8 mouse cellular contexts compared by ENCODE assay signal in the genomic region with DNA sequence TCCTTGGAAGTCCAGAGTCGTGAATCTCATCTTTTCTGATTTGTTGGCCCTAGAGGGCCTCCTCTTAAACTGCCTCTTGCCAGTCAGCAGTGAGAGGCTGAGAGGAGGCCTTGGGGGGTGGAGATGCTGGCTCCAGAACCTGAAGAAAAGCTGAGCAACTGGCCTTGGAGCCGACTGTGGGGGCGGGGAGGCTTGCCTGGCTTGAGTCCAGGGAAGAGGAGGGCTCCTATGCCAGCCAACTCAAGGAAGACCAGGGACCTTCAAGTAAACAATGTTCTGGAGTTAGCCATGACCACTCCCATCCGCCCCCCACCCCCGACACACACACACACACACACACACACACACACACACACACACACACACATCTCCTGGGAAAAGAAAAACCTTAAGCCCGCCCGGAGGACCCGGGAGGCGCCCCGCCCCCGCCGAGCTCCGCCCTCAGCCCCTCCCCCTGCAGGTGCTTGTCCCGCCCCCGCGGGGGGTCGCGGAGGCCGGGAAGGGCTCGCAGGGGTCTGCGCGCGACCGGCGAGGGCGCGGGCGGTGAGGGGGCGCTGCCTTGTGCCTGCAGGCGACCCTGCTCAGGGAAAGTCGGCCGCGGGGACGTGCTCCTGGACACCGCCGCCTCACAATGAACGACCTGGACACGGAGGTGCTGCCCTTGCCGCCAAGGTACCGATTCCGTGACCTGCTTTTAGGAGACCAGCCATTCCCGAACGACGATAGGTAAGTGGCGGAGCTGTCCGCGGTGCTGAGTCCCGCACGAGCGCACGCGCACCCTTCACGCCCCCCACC. TPM values are rescaled to one million over a fixed set of nuclear protein-coding genes. Genes with fewer than 3 reads are reported as not detected.
A peak's percentile ranks its signal among the peaks of the same experiment; 100 is the strongest.
DNase-seq lines count a peak whose midpoint lies in the region; ATAC-seq lines count a peak whose summit lies in the region.

Gene Kcnt1 (plus strand): TSS at position 398 of the 795 bp plus-strand sequence.

- peaks cover 46% of the 10 kb centered on the region for H3K27me3 ChIP-seq in heart, embryonic 16.5 days (ENCODE audit: control insufficient read depth, insufficient read depth, low read length)
- H3K27me3 ChIP-seq in lung, embryonic 15.5 days: peaks cover 29% of the 10 kb centered on the region

- H3K4me2 ChIP-seq in heart, embryonic 16.5 days (ENCODE audit: low read depth, low read length): peak within 1 kb of the TSS; percentile 73
- peak within 1 kb of the TSS; percentile 95 for H3K4me2 ChIP-seq in lung, embryonic 15.5 days

- H3K9ac ChIP-seq in heart, embryonic 16.5 days (ENCODE audit: low read length): no peak within 1 kb of the TSS
- H3K9ac ChIP-seq in lung, embryonic 15.5 days: no peak within 1 kb of the TSS

- peak; percentile 83 for DNase-seq in ovary, adult 18-20 months (ENCODE audit: low spot score)
- no peak for DNase-seq in ovary, postnatal 10 days (ENCODE audit: low spot score)
- DNase-seq in cerebellum, postnatal 36 days: peak; percentile 63 to 67
- DNase-seq in kidney, postnatal 25 days: peak; percentile 60 to 66
- DNase-seq in retina, postnatal 1 day: peak; percentile 60
- no peak for DNase-seq in spleen, postnatal 14 days (ENCODE audit: low spot score in 2 of 2)

- no peaks in the 10 kb centered on the region for H3K9me3 ChIP-seq in heart, embryonic 16.5 days (replicated peaks; ENCODE audit: control insufficient read depth, low read length)
- no peaks in the 10 kb centered on the region for H3K9me3 ChIP-seq in lung, embryonic 15.5 days

- H3K36me3 ChIP-seq in heart, embryonic 16.5 days (ENCODE audit: control insufficient read depth, insufficient read depth): no peaks in the 10 kb centered on the region
- H3K36me3 ChIP-seq in lung, embryonic 15.5 days: no peaks in the 10 kb centered on the region

- no peak for ATAC-seq in heart, embryonic 16.5 days (replicated peaks; ENCODE audit: extremely low read depth, insufficient read depth, low FRiP score)
- ATAC-seq in lung, embryonic 15.5 days (ENCODE audit: borderline replicate concordance, extremely low read depth, low FRiP score, low TSS enrichment): peak; percentile 32; the same call in 1 of the 2 replicates

- no peak within 1 kb of the TSS for H3K27ac ChIP-seq in heart, embryonic 16.5 days (ENCODE audit: low read length)
- H3K27ac ChIP-seq in lung, embryonic 15.5 days: no peak within 1 kb of the TSS

- peaks cover 9% of the 10 kb centered on the region for H3K4me1 ChIP-seq in heart, embryonic 16.5 days (ENCODE audit: control insufficient read depth, insufficient read depth, low read length)
- H3K4me1 ChIP-seq in lung, embryonic 15.5 days: peaks cover 16% of the 10 kb centered on the region

- 1% methylated on average over 48 of the region's 53 CpGs for WGBS in heart, embryonic 16.5 days
- under 1% methylated on average over 34 of the region's 53 CpGs for WGBS in lung, embryonic 15.5 days

- peak within 1 kb of the TSS; percentile 47 for H3K4me3 ChIP-seq in heart, embryonic 16.5 days (ENCODE audit: low read length)
- peak within 1 kb of the TSS; percentile 44 for H3K4me3 ChIP-seq in lung, embryonic 15.5 days

RNA-seq across cellular contexts. Expression of gene Kcnt1, which starts in this region (rescaled TPM):
- polyA plus RNA-seq in heart, embryonic 16.5 days (2015; fragmentation: Nextera tagmentation; extraction: Ambion mirVana): 0.13 TPM in 1 of 2 replicates, not detected in the other
- 0.14 and 0.22 TPM in 2 replicates for polyA plus RNA-seq in lung, embryonic 15.5 days (2015; fragmentation: Nextera tagmentation; extraction: Ambion mirVana)

Comparison
In these comparisons a context has a peak if more than half of its experiments do, and no peak if none do; other contexts are left out.
1. DNase-seq: peak in ovary, adult 18-20 months (single experiment), cerebellum, postnatal 36 days (2 of 2), kidney, postnatal 25 days (2 of 2) and retina, postnatal 1 day (single experiment); none in ovary, postnatal 10 days (single experiment) and spleen, postnatal 14 days (0 of 2).
2. Peak in ATAC-seq, H3K4me3 ChIP-seq and H3K4me2 ChIP-seq in lung, embryonic 15.5 days; RNA of the gene not detected or under 1 TPM.